Mouse (Mus musculus): ENCODE results near the gene Scgb1b30. TPM values are rescaled to one million over a fixed set of nuclear protein-coding genes. Genes with fewer than 3 reads are reported as not detected.

Gene Scgb1b30
- total RNA-seq, 2 experiments from 2014 or later, result not detected

DNA sequence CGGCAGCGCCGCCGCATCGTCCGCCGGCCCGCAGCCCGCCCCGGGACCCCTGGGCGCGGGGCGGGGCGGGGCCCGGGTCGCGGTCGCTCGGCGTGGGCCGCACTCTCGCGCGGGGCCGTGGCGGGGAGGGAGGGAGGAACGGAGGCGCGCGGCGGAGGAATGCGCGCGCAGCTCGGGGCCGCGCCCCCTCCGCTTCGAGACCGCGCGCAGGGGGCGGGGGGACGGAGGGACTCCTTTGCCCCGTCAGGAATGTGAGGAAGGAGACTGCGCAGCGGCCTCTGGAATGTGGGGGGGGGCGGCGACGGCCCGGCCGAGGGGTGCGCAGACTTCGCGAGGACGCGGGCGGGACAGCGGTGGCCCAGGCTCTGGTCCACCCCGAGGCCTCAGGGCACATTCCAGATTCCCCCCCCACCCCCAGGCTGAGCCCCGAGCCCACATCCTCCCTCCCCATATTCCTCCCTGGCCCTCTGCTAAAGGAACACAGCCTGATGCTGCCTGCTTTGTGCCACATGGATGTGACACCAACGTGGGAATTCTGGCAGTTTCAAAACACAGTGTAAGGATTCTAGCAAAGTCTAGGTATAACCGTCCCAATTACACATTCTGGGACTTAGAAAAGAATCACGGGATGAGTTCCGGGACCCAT, 38.0 kb downstream of the Scgb1b30 start, which contains the start of gene Wtip:
Gene Wtip, minus strand, starts transcription at position 152 of the 646 bp plus-strand sequence.
- intact Hi-C loops (cut with DNase I), result loop anchor here (5.0 kb wide), 1 partner anchor 64 kb away; the partner anchor contains the start of gene Pdcd2l
- peak within 1 kb of the TSS; percentile 86 for H3K27ac ChIP-seq
- TF ChIP-seq CTCF (IDR thresholded peaks at IDR 0.05), result no peak

GRCm38 (mm10) chr7:34134336-34134735, 39.1 kb downstream of the Scgb1b30 start:
- intact Hi-C loops (cut with DNase I), result loop anchor here (5.0 kb wide), 1 partner anchor 63 kb away; the partner anchor contains the start of gene Pdcd2l
- TF ChIP-seq CTCF (IDR thresholded peaks at IDR 0.05), result no peak
- Histone ChIP-seq H3K27ac (peak overlapping the region; percentile 86; the same call in 1 of the 2 replicates), H3K4me3 (no peak overlapping the region)
- no peak for DNase-seq

More for the DNA sequence above, 38.0 kb downstream of the Scgb1b30 start, which contains the start of gene Wtip:
- H3K4me3 ChIP-seq, result peak within 1 kb of the TSS; percentile 77
- peak; percentile 89 for DNase-seq

- Histone ChIP-seq H3K27ac (no peak overlapping the region), H3K4me3 (no peak overlapping the region)
- intact Hi-C loops (cut with DNase I), result no loop called here
- TF ChIP-seq CTCF (IDR thresholded peaks at IDR 0.05), result no peak
- DNase-seq, result no peak
Observed at GRCm38 (mm10) chr7:34139493-34139892, 44.3 kb downstream of the Scgb1b30 start.

- no peak for TF ChIP-seq CTCF (IDR thresholded peaks at IDR 0.05)
- intact Hi-C loops (cut with DNase I), result loop anchor here (10.0 kb wide), 1 partner anchor 674 kb away; the partner anchor contains the start of gene Chst8
- Histone ChIP-seq H3K4me3 (no peak overlapping the region), H3K27ac (no peak overlapping the region)
- DNase-seq, result no peak
Observed at GRCm38 (mm10) chr7:34141123-34141522, 45.9 kb downstream of the Scgb1b30 start.

DNA sequence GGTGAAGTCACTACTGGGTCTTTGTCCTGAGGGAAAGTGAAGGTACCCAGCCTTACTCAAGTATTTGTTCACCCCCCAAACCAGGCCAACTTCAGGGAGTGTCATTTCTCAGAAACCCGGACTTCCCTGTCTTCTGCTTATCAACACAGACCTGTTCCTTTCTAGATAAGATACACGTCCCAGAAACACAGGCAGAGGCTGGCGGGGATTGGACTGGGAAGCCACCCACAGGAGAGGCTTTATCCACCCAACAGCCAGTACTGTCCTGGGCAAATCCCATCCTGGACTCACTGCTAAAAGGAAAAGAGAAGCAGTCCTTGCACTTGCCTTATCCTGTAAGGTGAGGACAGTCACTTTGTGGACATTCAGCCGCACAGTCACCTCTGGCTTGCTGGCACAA, 52.0 kb downstream of the Scgb1b30 start:
- intact Hi-C loops (cut with DNase I), result loop anchor here (10.0 kb wide), 1 partner anchor 668 kb away; the partner anchor contains the start of gene Chst8
- no peak for DNase-seq
- H3K27ac ChIP-seq, result no peak overlapping the region
- no peak overlapping the region for H3K4me3 ChIP-seq
- no peak for TF ChIP-seq CTCF (IDR thresholded peaks at IDR 0.05)

Other genes starting within 250 kb of the Scgb1b30 start
- gene Scgb2b26, start 150.4 kb upstream of the Scgb1b30 start, total RNA-seq (2021), result not detected
- not detected for gene Scgb2b27, start 81.5 kb upstream of the Scgb1b30 start, total RNA-seq (2021)
- not detected for gene Scgb1b27, start 73.9 kb upstream of the Scgb1b30 start, total RNA-seq (2021)
- 1 to 10 TPM; 3.2 to 3.9 TPM for gene Wtip, start 37.8 kb downstream of the Scgb1b30 start, total RNA-seq (2021)
- gene Uba2, start 74.2 kb downstream of the Scgb1b30 start, total RNA-seq (2021), result 10 to 100 TPM; 33.4 to 38.7 TPM
- gene Pdcd2l, start 101.2 kb downstream of the Scgb1b30 start, total RNA-seq (2021), result 10 to 100 TPM; 13.8 to 19.2 TPM
- 1,000 to 10,000 TPM in 1 of 2 experiments, 100 to 1,000 TPM in 1; 882 to 1,223 TPM for gene Gpi1, start 134.9 kb downstream of the Scgb1b30 start, total RNA-seq (2021)
- gene Gm6096, start 155.6 kb downstream of the Scgb1b30 start, total RNA-seq (2021), result not detected
- gene 4931406P16Rik, start 218.1 kb downstream of the Scgb1b30 start, total RNA-seq (2021), result 10 to 100 TPM; 36.6 to 51.9 TPM